Mouse (Mus musculus) limb, embryonic 14.5 days (tissue): ENCODE data around the gene Rps6kb2. TPM values are rescaled to one million over a fixed set of nuclear protein-coding genes. Genes with fewer than 3 reads are reported as not detected.

ENCODE experiments used
- ATAC-seq: fragments of 200-750 bp; cut with Nextera tagmentation; 2 replicates; pipeline ENCODE4 v1.8.0; 2017; ENCODE audit warnings: low read depth, moderate number of reproducible peaks, moderate TSS enrichment; ENCODE audit not compliant: low FRiP score
- DNase-seq: peaks from one replicate; pipeline ENCODE4 v3.0.0-alpha.2; 2015; ENCODE audit warnings: low spot score
- H3K27ac ChIP-seq: fragments of 300-500 bp; sonication (generic); replicated peaks from 2 replicates; pipeline ENCODE4 v1.5.1; 2014; ENCODE audit warnings: low read depth, mild to moderate bottlenecking, low read length, moderate library complexity, mixed read lengths
- H3K27me3 ChIP-seq: fragments of 300-500 bp; sonication (generic); 2 replicates; pipeline ENCODE4 v1.6.1; 2014; ENCODE audit warnings: low read length, mixed read lengths; ENCODE audit not compliant: control insufficient read depth, insufficient read depth
- H3K36me3 ChIP-seq: fragments of 300-500 bp; sonication (generic); 2 replicates; pipeline ENCODE4 v1.6.1; 2014; ENCODE audit warnings: mild to moderate bottlenecking, low read length, moderate library complexity, mixed read lengths; ENCODE audit not compliant: control insufficient read depth, insufficient read depth
- H3K4me1 ChIP-seq: fragments of 300-500 bp; sonication (generic); 2 replicates; pipeline ENCODE4 v1.6.1; 2014; ENCODE audit warnings: antibody characterized with exemption, low read length, mixed read lengths; ENCODE audit not compliant: control insufficient read depth, insufficient read depth
- H3K4me2 ChIP-seq: fragments of 300-500 bp; sonication (generic); replicated peaks from 2 replicates; pipeline ENCODE4 v1.6.1; 2014; ENCODE audit warnings: low read depth, mild to moderate bottlenecking, low read length, moderate library complexity; ENCODE audit not compliant: severe bottlenecking
- H3K4me3 ChIP-seq: fragments of 300-500 bp; sonication (generic); replicated peaks from 2 replicates; pipeline ENCODE4 v1.5.1; 2014; ENCODE audit warnings: low read length
- H3K9ac ChIP-seq: fragments of 300-500 bp; sonication (generic); 2 replicates; pipeline ENCODE4 v1.6.1; 2014; ENCODE audit warnings: mild to moderate bottlenecking, low read depth, low read length, moderate library complexity; ENCODE audit not compliant: severe bottlenecking
- H3K9me3 ChIP-seq: fragments of 300-500 bp; sonication (generic); 2 replicates; pipeline ENCODE4 v1.6.1; 2016; ENCODE audit warnings: low read length; ENCODE audit not compliant: control insufficient read depth
- POLR2A ChIP-seq: fragments of 200-500 bp; IDR thresholded peaks from 2 replicates; pipeline ENCODE4 v1.8.0; 2012; ENCODE audit warnings: inconsistent platforms, mild to moderate bottlenecking, moderate library complexity, borderline replicate concordance; ENCODE audit not compliant: insufficient read depth, insufficient read length; ENCODE audit errors: extremely low read depth
- WGBS: fragments of 180-500 bp; shearing (Covaris S2); extraction: QIAGEN DNeasy Blood & Tissue Kit; methylation state at CpG from one replicate; pipeline ENCODE4 v1.1.7; 2014; 5-methylcytosine and 5-hydroxymethylcytosine counted together
- polyA plus RNA-seq, 2 experiments: library from polyadenylated mRNA; depleted of rRNA in 1 of 2; stranded (reverse) in 1 of 2; unstranded in 1 of 2; fragments of >200 nt; fragmentation: Nextera tagmentation in 1 of 2; extraction: Ambion mirVana in 1 of 2; gene quantifications; 2 replicates each; pipeline versions ENCODE4 v1.2.1 to v1.2.3; 2012 to 2014

The Rps6kb2 gene
- polyA plus RNA-seq, 2 experiments = 43.0 to 76.4 TPM

DNA sequence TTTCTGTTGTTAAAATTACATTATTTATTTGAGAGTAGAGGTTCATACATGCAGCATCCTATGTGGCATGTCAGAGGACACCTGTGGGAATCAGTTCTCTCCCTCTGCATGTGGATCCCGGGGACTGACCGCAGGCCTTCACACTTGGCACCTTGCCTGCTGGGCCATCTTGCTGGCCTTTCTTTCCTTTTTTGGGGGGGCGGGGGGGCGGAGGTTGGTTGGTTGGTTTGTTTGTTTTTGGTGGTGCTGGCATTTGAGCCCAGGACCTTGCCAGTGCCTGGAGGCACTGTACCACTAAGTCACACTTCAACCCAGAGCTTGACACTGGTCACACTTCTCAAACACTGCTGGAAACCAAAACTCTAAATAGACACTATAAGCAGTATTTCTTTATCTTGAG lies 28.8 kb downstream of the Rps6kb2 start:
- TF ChIP-seq POLR2A = no peak
- no peaks in the 10 kb centered on the region for H3K27me3 ChIP-seq
- no peak overlapping the region for H3K4me3 ChIP-seq
- no peak overlapping the region for H3K9ac ChIP-seq
- H3K4me2 ChIP-seq = no peak overlapping the region
- DNase-seq (no peak), ATAC-seq (no peak)
- no peaks in the 10 kb centered on the region for H3K9me3 ChIP-seq
- H3K36me3 ChIP-seq = peaks cover 38% of the 10 kb centered on the region
- no peaks in the 10 kb centered on the region for H3K4me1 ChIP-seq
- H3K27ac ChIP-seq = no peak overlapping the region
- WGBS = 85% methylated on average over 4 of the region's 4 CpGs

GRCm38 (mm10) chr19:4131768-4132167 lies 31.4 kb downstream of the Rps6kb2 start:
- no peaks in the 10 kb centered on the region for H3K27me3 ChIP-seq
- no peak overlapping the region for H3K4me3 ChIP-seq
- DNase-seq (no peak), ATAC-seq (no peak)
- TF ChIP-seq POLR2A = no peak
- H3K9me3 ChIP-seq = no peaks in the 10 kb centered on the region
- H3K27ac ChIP-seq = no peak overlapping the region
- peaks cover 62% of the 10 kb centered on the region for H3K36me3 ChIP-seq
- H3K4me2 ChIP-seq = no peak overlapping the region
- 77% methylated on average over 2 of the region's 2 CpGs for WGBS
- peaks cover 4% of the 10 kb centered on the region for H3K4me1 ChIP-seq
- no peak overlapping the region for H3K9ac ChIP-seq

GRCm38 (mm10) chr19:4131075-4131474 lies 32.1 kb downstream of the Rps6kb2 start:
- H3K9me3 ChIP-seq = no peaks in the 10 kb centered on the region
- peaks cover 8% of the 10 kb centered on the region for H3K4me1 ChIP-seq
- peaks cover 62% of the 10 kb centered on the region for H3K36me3 ChIP-seq
- WGBS = 88% methylated on average over 5 of the region's 5 CpGs
- no peaks in the 10 kb centered on the region for H3K27me3 ChIP-seq
- H3K27ac ChIP-seq = no peak overlapping the region
- H3K4me2 ChIP-seq = no peak overlapping the region
- DNase-seq (no peak), ATAC-seq (no peak)
- no peak overlapping the region for H3K9ac ChIP-seq
- no peak overlapping the region for H3K4me3 ChIP-seq
- TF ChIP-seq POLR2A = no peak

DNA sequence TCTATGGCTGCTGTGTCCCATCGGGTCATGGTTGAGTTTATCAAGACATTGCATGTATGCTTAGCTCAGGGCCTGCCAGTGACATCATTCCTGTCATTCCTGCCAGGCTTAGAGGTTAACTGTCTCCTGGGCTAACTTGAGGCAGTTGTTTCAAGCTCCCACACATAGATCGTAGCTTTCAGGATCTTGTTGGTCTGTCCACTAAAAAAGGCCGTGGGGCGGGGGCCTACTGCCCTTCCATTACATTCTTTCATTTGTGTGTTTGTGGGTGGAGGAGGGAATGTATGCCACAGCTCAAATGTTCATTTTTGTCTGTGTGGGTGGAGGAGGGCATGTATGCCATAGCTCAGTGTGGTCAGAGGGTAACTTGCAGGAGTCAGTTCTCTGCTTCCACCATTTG lies 33.0 kb downstream of the Rps6kb2 start:
- no peak overlapping the region for H3K9ac ChIP-seq
- no peak overlapping the region for H3K27ac ChIP-seq
- no peak overlapping the region for H3K4me3 ChIP-seq
- no peak overlapping the region for H3K4me2 ChIP-seq
- H3K4me1 ChIP-seq = peaks cover 8% of the 10 kb centered on the region
- WGBS = 81% methylated on average over 4 of the region's 4 CpGs
- H3K27me3 ChIP-seq = no peaks in the 10 kb centered on the region
- no peak for TF ChIP-seq POLR2A
- peaks cover 62% of the 10 kb centered on the region for H3K36me3 ChIP-seq
- ATAC-seq (no peak), DNase-seq (no peak)
- no peaks in the 10 kb centered on the region for H3K9me3 ChIP-seq

- DNase-seq = no peak
- WGBS = 94% methylated on average over 7 of the region's 7 CpGs
- Histone ChIP-seq H3K4me1 (peaks cover 8% of the 10 kb centered on the region), H3K9ac (no peak overlapping the region), H3K36me3 (peaks cover 62% of the 10 kb centered on the region), H3K9me3 (no peaks in the 10 kb centered on the region), H3K27ac (no peak overlapping the region), H3K4me3 (no peak overlapping the region), H3K4me2 (no peak overlapping the region), H3K27me3 (no peaks in the 10 kb centered on the region)
- ATAC-seq = no peak
- no peak for TF ChIP-seq POLR2A
These were observed 33.7 kb downstream of the Rps6kb2 start for GRCm38 (mm10) chr19:4129462-4129861.
